In the genomic region with DNA sequence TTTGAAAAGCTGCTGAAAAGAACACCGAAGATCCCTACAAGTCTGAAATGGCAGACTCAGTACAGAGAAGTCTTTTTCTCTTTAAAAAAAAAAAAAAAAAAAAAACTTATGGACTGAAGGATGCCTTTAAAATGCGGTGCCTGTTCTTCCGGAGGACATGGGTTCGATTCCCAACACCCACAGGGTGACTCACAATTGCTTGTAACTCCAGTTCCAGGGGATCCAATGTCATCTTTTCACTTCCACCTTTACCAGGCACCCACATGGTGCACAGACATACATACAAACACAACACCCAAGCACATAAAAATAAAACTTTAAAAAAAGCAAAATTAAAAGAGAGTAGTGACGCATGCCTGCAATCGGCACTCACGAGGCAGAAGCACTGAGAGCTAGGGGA, we compare ENCODE assay signal across 9 mouse cellular contexts. TPM values are rescaled to one million over a fixed set of nuclear protein-coding genes. Genes with fewer than 3 reads are reported as not detected.
DNase-seq lines count a peak whose midpoint lies in the region; ATAC-seq lines count a peak whose summit lies in the region.
"Had no signal": no experiment of that assay in that cellular context is flagged by ENCODE, and none has a peak within 500 bp of the region (broad histone marks: within the 10 kb centered on the region; RNA-seq: fewer than 3 reads in every experiment).

No protein-coding gene starts in this region.

- no peak for DNase-seq in lung, postnatal 36 days
- no peak for DNase-seq in adrenal gland, adult 8-10 months
- DNase-seq in embryo, embryonic 10 days (ENCODE audit: low spot score): no peak
- DNase-seq: kidney, postnatal 10 days had no signal

- no peaks in the 10 kb centered on the region for H3K27me3 ChIP-seq in lung, embryonic 15.5 days
- H3K27me3 ChIP-seq in forebrain, embryonic 12.5 days: peaks cover 10% of the 10 kb centered on the region; the same call in 1 of the 2 replicates
- H3K27me3 ChIP-seq in limb, embryonic 13.5 days: no peaks in the 10 kb centered on the region
- H3K27me3 ChIP-seq in stomach, embryonic 14.5 days (ENCODE audit: control insufficient read depth, insufficient read depth, low read length): no peaks in the 10 kb centered on the region

- H3K4me1 ChIP-seq in lung, embryonic 15.5 days: peaks cover 42% of the 10 kb centered on the region
- peaks cover 51% of the 10 kb centered on the region for H3K4me1 ChIP-seq in forebrain, embryonic 12.5 days
- H3K4me1 ChIP-seq in limb, embryonic 13.5 days: peaks cover 35% of the 10 kb centered on the region
- H3K4me1 ChIP-seq in stomach, embryonic 14.5 days (ENCODE audit: control insufficient read depth, insufficient read depth, low read length): peaks cover 15% of the 10 kb centered on the region; the same call in 1 of the 2 replicates

- H3K4me2 ChIP-seq in lung, embryonic 15.5 days: peak overlapping the region; percentile 63
- peak overlapping the region; percentile 77 for H3K4me2 ChIP-seq in forebrain, embryonic 12.5 days
- peak overlapping the region; percentile 70 for H3K4me2 ChIP-seq in limb, embryonic 13.5 days (replicated peaks)
- peak overlapping the region; percentile 74 for H3K4me2 ChIP-seq in stomach, embryonic 14.5 days (replicated peaks; ENCODE audit: low read depth, low read length)

- peak overlapping the region; percentile 15; the same call in 1 of the 2 replicates for H3K27ac ChIP-seq in lung, embryonic 15.5 days
- H3K27ac ChIP-seq in forebrain, embryonic 12.5 days: no peak overlapping the region
- H3K27ac ChIP-seq in limb, embryonic 13.5 days: peak overlapping the region; percentile 90; the same call in 1 of the 2 replicates
- H3K27ac ChIP-seq in stomach, embryonic 14.5 days (ENCODE audit: low read length): no peak overlapping the region

- ATAC-seq in lung, embryonic 15.5 days (ENCODE audit: borderline replicate concordance, extremely low read depth, low FRiP score, low TSS enrichment): no peak
- ATAC-seq in forebrain, embryonic 12.5 days (ENCODE audit: low FRiP score): no peak
- no peak for ATAC-seq in limb, embryonic 13.5 days (ENCODE audit: low FRiP score, low read depth)
- no peak for ATAC-seq in stomach, embryonic 14.5 days (ENCODE audit: insufficient number of reproducible peaks, insufficient read depth, low FRiP score, low read depth)
- no peak for ATAC-seq in erythroid progenitor cell, adult 5-6 weeks (replicated peaks; ENCODE audit: low FRiP score, poor library complexity, severe bottlenecking)

- 0 out of 2 replicates have a peak, but pooled peaks cover 4% of the 10 kb centered on the region for H3K36me3 ChIP-seq in lung, embryonic 15.5 days
- H3K36me3 ChIP-seq in forebrain, embryonic 12.5 days (replicated peaks): peaks cover 11% of the 10 kb centered on the region
- peaks cover 9% of the 10 kb centered on the region for H3K36me3 ChIP-seq in limb, embryonic 13.5 days
- peaks cover 6% of the 10 kb centered on the region; the same call in 1 of the 2 replicates for H3K36me3 ChIP-seq in stomach, embryonic 14.5 days (ENCODE audit: control insufficient read depth, insufficient read depth, low read length)

- H3K9ac ChIP-seq in lung, embryonic 15.5 days: 0 out of 2 replicates have a peak overlapping the region, but pooled peaks have one; percentile 89
- no peak overlapping the region for H3K9ac ChIP-seq in forebrain, embryonic 12.5 days
- H3K9ac ChIP-seq in limb, embryonic 13.5 days: peak overlapping the region; percentile 87
- no peak overlapping the region for H3K9ac ChIP-seq in stomach, embryonic 14.5 days (replicated peaks; ENCODE audit: low read depth, low read length)

- no peaks in the 10 kb centered on the region for H3K9me3 ChIP-seq in lung, embryonic 15.5 days
- H3K9me3 ChIP-seq in forebrain, embryonic 12.5 days: no peaks in the 10 kb centered on the region
- H3K9me3 ChIP-seq in limb, embryonic 13.5 days: no peaks in the 10 kb centered on the region
- H3K9me3 ChIP-seq in stomach, embryonic 14.5 days (ENCODE audit: control insufficient read depth, low read depth, low read length): no peaks in the 10 kb centered on the region

- peak overlapping the region; percentile 85 for H3K4me3 ChIP-seq in lung, embryonic 15.5 days
- H3K4me3 ChIP-seq in forebrain, embryonic 12.5 days (replicated peaks): peak overlapping the region; percentile 89
- peak overlapping the region; percentile 84 for H3K4me3 ChIP-seq in limb, embryonic 13.5 days
- peak overlapping the region; percentile 94 for H3K4me3 ChIP-seq in stomach, embryonic 14.5 days (ENCODE audit: low read depth, low read length)

- WGBS in lung, embryonic 15.5 days: 85% methylated on average over 7 of the region's 7 CpGs
- 96% methylated on average over 7 of the region's 7 CpGs for WGBS in forebrain, embryonic 12.5 days
- WGBS in limb, embryonic 13.5 days: 89% methylated on average over 7 of the region's 7 CpGs
- WGBS in stomach, embryonic 14.5 days: 93% methylated on average over 7 of the region's 7 CpGs

RNA-seq across cellular contexts. Expression of gene Mrpl52, which starts 1.0 kb away (rescaled TPM):
- 268 and 271 TPM in 2 replicates for polyA plus RNA-seq in lung, embryonic 15.5 days (2015; fragmentation: Nextera tagmentation; extraction: Ambion mirVana)
- 274 and 307 TPM in 2 replicates for polyA plus RNA-seq in forebrain, embryonic 12.5 days (2016; fragmentation: Nextera tagmentation; extraction: Ambion mirVana)
- 224 and 233 TPM in 2 replicates for polyA plus RNA-seq in limb, embryonic 13.5 days (2015; fragmentation: Nextera tagmentation; extraction: Ambion mirVana)
- polyA plus RNA-seq in stomach, embryonic 14.5 days (2014; fragmentation: Nextera tagmentation; extraction: Ambion mirVana): 284 and 312 TPM in 2 replicates
- total RNA-seq in adrenal gland, adult 8-10 months (2022): 100 to 1,000 TPM; 179 to 219 (median 209) TPM
- 74.6 and 93.1 TPM in 2 replicates for total RNA-seq in erythroid progenitor cell, adult 5-6 weeks (2015; ENCODE audit: low replicate concordance)
- total RNA-seq in erythroid progenitor cell, adult 5-6 weeks (2017; ENCODE audit: low replicate concordance): 1.1 and 26.1 TPM in 2 replicates

RNA-seq across cellular contexts. Expression of gene Mmp14, which starts 3.7 kb away (rescaled TPM):
- polyA plus RNA-seq in lung, embryonic 15.5 days (2015; fragmentation: Nextera tagmentation; extraction: Ambion mirVana): 180 and 182 TPM in 2 replicates
- polyA plus RNA-seq in forebrain, embryonic 12.5 days (2016; fragmentation: Nextera tagmentation; extraction: Ambion mirVana): 76.0 and 79.2 TPM in 2 replicates
- 198 and 204 TPM in 2 replicates for polyA plus RNA-seq in limb, embryonic 13.5 days (2015; fragmentation: Nextera tagmentation; extraction: Ambion mirVana)
- 154 and 156 TPM in 2 replicates for polyA plus RNA-seq in stomach, embryonic 14.5 days (2014; fragmentation: Nextera tagmentation; extraction: Ambion mirVana)
- 10 to 100 TPM; 34.8 to 49.0 (median 44.5) TPM for total RNA-seq in adrenal gland, adult 8-10 months (2022)
- total RNA-seq in erythroid progenitor cell, adult 5-6 weeks (2015; ENCODE audit: low replicate concordance): 1.8 TPM in 1 of 2 replicates, not detected in the other
- 1.4 and 1.7 TPM in 2 replicates for total RNA-seq in erythroid progenitor cell, adult 5-6 weeks (2017; ENCODE audit: low replicate concordance)

RNA-seq across cellular contexts. Expression of gene Slc7a7, which starts 10.1 kb away (rescaled TPM):
- polyA plus RNA-seq in lung, embryonic 15.5 days (2015; fragmentation: Nextera tagmentation; extraction: Ambion mirVana): 10.7 and 11.9 TPM in 2 replicates
- 4.2 and 5.4 TPM in 2 replicates for polyA plus RNA-seq in forebrain, embryonic 12.5 days (2016; fragmentation: Nextera tagmentation; extraction: Ambion mirVana)
- polyA plus RNA-seq in limb, embryonic 13.5 days (2015; fragmentation: Nextera tagmentation; extraction: Ambion mirVana): 5.1 and 6.1 TPM in 2 replicates
- 10.3 and 11.2 TPM in 2 replicates for polyA plus RNA-seq in stomach, embryonic 14.5 days (2014; fragmentation: Nextera tagmentation; extraction: Ambion mirVana)
- total RNA-seq in adrenal gland, adult 8-10 months (2022): 1 to 10 TPM; 4.6 to 8.5 (median 6.4) TPM
- 1.7 and 2.5 TPM in 2 replicates for total RNA-seq in erythroid progenitor cell, adult 5-6 weeks (2015; ENCODE audit: low replicate concordance)
- total RNA-seq in erythroid progenitor cell, adult 5-6 weeks (2017; ENCODE audit: low replicate concordance): 1.4 and 1.9 TPM in 2 replicates

RNA-seq across cellular contexts. Expression of gene Lrp10, which starts 36.2 kb away (rescaled TPM):
- polyA plus RNA-seq in lung, embryonic 15.5 days (2015; fragmentation: Nextera tagmentation; extraction: Ambion mirVana): 51.5 and 57.5 TPM in 2 replicates
- 26.2 and 29.8 TPM in 2 replicates for polyA plus RNA-seq in forebrain, embryonic 12.5 days (2016; fragmentation: Nextera tagmentation; extraction: Ambion mirVana)
- polyA plus RNA-seq in limb, embryonic 13.5 days (2015; fragmentation: Nextera tagmentation; extraction: Ambion mirVana): 31.0 and 34.4 TPM in 2 replicates
- polyA plus RNA-seq in stomach, embryonic 14.5 days (2014; fragmentation: Nextera tagmentation; extraction: Ambion mirVana): 38.1 and 41.7 TPM in 2 replicates
- total RNA-seq in adrenal gland, adult 8-10 months (2022): 100 to 1,000 TPM; 119 to 147 (median 137) TPM
- total RNA-seq in erythroid progenitor cell, adult 5-6 weeks (2015; ENCODE audit: low replicate concordance): 21.0 and 22.0 TPM in 2 replicates
- total RNA-seq in erythroid progenitor cell, adult 5-6 weeks (2017; ENCODE audit: low replicate concordance): 23.0 and 38.6 TPM in 2 replicates

RNA-seq across cellular contexts. Expression of gene Rem2, which starts 48.2 kb away (rescaled TPM):
- polyA plus RNA-seq in lung, embryonic 15.5 days (2015; fragmentation: Nextera tagmentation; extraction: Ambion mirVana): 14.6 and 16.2 TPM in 2 replicates
- 26.1 and 29.9 TPM in 2 replicates for polyA plus RNA-seq in forebrain, embryonic 12.5 days (2016; fragmentation: Nextera tagmentation; extraction: Ambion mirVana)
- 2.8 and 3.2 TPM in 2 replicates for polyA plus RNA-seq in limb, embryonic 13.5 days (2015; fragmentation: Nextera tagmentation; extraction: Ambion mirVana)
- polyA plus RNA-seq in stomach, embryonic 14.5 days (2014; fragmentation: Nextera tagmentation; extraction: Ambion mirVana): 1.5 and 2.0 TPM in 2 replicates
- 1 to 10 TPM in 1 of 4 experiments, under 1 TPM in 3; 0.25 to 1.9 (median 0.45) TPM for total RNA-seq in adrenal gland, adult 8-10 months (2022)
- total RNA-seq in erythroid progenitor cell, adult 5-6 weeks (2015; ENCODE audit: low replicate concordance): not detected in 2 replicates
- not detected in 2 replicates for total RNA-seq in erythroid progenitor cell, adult 5-6 weeks (2017; ENCODE audit: low replicate concordance)

Comparison
In these comparisons a context has a peak if more than half of its experiments do, and no peak if none do; other contexts are left out.
1. H3K27ac ChIP-seq: peak in lung, embryonic 15.5 days (single experiment) and limb, embryonic 13.5 days (single experiment); none in forebrain, embryonic 12.5 days (single experiment) and stomach, embryonic 14.5 days (single experiment).
2. H3K9ac ChIP-seq: peak in lung, embryonic 15.5 days (single experiment) and limb, embryonic 13.5 days (single experiment); none in forebrain, embryonic 12.5 days (single experiment) and stomach, embryonic 14.5 days (single experiment).
3. Peak in every context shown above with its lines, with median percentiles within 50 percentile points of each other: H3K4me2 ChIP-seq and H3K4me3 ChIP-seq.